Mouse (Mus musculus): Measurements from ENCODE around the gene Edrf1. TPM values are rescaled to one million over a fixed set of nuclear protein-coding genes. Genes with fewer than 3 reads are reported as not detected.

Edrf1 gene
- polyA plus RNA-seq, 1 experiment = 9.2 TPM

- no peak for DNase-seq (ENCODE audit: low read depth, low spot score)
- 38% methylated on average over 4 of the region's 4 CpGs for WGBS
These were observed 78.0 kb downstream of the Edrf1 start for GRCm38 (mm10) chr7:133715387-133715786.

- WGBS = 100% methylated on average over 1 of the region's 1 CpGs
- DNase-seq (ENCODE audit: low read depth, low spot score) = no peak
These were observed 81.2 kb downstream of the Edrf1 start for GRCm38 (mm10) chr7:133718580-133718979.

- 88% methylated on average over 11 of the region's 11 CpGs for WGBS
- DNase-seq (ENCODE audit: low read depth, low spot score) = no peak
These were observed 83.3 kb downstream of the Edrf1 start for GRCm38 (mm10) chr7:133720616-133721015.

Other genes starting within 250 kb of the Edrf1 start
- gene Tex36, start 35.4 kb upstream of the Edrf1 start, polyA plus RNA-seq (2012; rRNA removed) = not detected in 2 replicates
- gene Mmp21, start 42.5 kb downstream of the Edrf1 start, polyA plus RNA-seq (2012; rRNA removed) = not detected in 2 replicates
- gene Bccip, start 71.8 kb downstream of the Edrf1 start, polyA plus RNA-seq (2012; rRNA removed) = 29.9 and 33.8 TPM in 2 replicates
- 15.0 and 16.5 TPM in 2 replicates for gene Uros, start 72.5 kb downstream of the Edrf1 start, polyA plus RNA-seq (2012; rRNA removed)
- 0.04 TPM in 1 of 2 replicates, not detected in the other for gene Fank1, start 139.3 kb downstream of the Edrf1 start, polyA plus RNA-seq (2012; rRNA removed)
- 35.9 and 42.9 TPM in 2 replicates for gene Dhx32, start 145.2 kb downstream of the Edrf1 start, polyA plus RNA-seq (2012; rRNA removed)

Data from large intestine, adult 2 months (tissue).